Mouse (Mus musculus) hindlimb bud, embryonic 11.5 days (tissue): ENCODE measurements around the gene Kif18a.

Experiments
- DNase-seq: peaks from one replicate; pipeline ENCODE4 v3.0.0-alpha.2; 2012; ENCODE audit warnings: low read depth, low spot score; ENCODE audit errors: extremely low spot score

Gene Kif18a

DNA sequence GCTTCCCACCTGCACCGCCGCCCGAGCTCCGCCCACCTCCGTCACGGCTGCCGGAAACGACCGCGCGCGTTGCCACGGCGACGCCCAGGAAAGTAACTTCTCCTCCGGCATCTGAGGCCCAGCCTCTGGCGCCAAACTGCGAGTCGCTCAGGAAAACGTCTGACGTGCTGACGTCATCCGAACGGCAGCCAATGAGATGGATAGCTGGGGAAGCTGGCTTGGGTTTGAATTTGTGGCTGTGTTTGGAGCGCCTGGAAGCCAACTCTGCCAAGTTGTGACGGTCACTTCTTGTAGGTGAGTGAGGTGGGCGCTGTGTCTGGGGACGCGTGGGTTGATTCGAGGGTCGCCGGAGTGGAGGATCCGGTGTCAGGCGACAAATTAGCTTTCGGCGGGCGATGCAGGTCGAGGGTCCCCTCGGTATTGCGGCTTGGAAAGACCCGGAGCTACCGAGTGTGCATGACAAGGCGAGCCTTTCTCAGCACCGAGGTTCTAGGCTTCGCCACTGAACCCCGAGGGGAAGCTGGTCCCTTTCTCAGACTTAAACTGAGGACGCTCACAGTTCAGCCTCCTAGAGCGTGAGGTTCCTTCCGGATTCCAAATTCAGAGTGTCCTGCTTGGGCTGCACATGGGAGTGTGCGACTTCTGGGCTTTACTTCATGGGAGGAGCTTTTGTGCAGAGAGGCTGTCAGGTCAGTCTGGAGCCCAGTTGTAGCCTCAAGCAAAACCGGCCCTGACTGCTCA, at the start of gene Kif18a, which contains the start of gene Mettl15:
TSS of gene Kif18a (plus strand) at position 139 of the 741 bp plus-strand sequence.
TSS of gene Mettl15 (minus strand) at position 149 of the 741 bp plus-strand sequence.
- DNase-seq: peak; percentile 96

DNA sequence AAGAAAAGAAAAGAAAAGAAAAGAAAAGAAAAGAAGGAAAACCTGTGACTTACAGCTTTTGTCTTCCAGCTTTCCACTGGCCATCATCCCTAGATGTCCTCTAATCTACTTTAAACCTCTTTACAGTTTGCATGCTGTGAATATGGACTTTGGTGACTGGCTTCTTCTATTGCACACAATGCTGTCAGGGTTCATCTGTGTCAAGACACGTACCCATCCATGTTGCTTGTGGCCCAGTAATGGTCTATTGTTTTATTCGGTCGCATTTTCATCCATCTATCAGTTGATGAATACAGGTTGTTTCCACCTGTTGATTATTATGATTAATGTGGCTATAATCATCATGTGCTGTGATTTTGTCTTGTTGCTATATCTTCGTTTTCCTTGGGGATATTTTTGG, 46.7 kb upstream of the Kif18a start:
- no peak for DNase-seq

DNA sequence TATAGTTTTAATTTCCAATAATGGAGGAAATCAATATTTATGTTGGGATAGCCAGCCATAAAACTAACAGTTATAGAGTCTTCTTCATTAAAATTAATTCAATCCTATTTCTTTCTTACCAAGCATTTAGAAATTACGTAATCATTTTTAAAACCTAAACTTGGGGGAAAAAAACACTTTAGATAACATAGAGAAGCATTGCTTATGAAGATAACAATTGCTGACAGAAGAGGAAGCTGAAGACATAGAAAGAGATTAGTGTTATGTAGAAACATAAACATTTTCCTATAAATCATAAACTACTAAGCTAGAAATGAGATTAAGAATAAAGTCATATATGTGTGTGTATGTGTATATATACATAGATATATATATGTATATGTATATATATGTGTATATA, 44.8 kb upstream of the Kif18a start:
- no peak for DNase-seq

DNA sequence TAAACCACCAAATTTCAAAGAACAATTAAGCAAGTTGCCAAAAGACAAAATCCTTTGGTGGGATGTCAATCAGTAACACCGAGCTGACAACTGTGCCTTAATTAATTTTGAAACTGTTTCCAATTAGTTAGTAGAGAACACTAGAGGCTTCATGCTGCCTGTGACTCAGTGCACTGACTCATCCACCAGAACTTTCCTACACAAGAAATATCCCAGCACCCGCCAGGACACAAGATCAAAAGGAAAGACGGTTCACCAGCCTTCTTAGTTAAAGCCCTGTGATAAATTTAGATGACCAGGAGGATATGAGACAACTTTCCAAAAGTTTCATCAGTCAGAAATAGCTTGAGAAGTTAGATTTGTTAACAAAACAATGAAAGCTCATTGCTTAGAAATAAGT, 38.6 kb upstream of the Kif18a start:
- no peak for DNase-seq

DNA sequence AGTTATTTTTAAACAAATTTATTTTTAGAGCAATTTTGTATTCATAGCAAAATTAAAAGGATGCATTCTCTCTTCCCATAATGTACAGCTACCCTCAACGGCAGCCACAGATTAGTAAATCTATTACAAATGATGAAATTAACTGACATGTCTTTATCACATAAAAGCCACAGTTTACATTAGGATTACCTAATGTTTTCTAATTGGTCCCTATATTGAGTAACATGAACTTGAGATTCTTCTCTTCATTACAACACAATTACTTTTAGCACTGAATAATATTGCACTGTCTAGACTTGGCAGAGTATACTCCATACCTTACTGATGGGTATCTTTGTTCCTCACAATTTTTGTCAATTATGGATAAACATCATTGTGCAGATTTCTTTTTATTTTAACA, 17.8 kb upstream of the Kif18a start:
- DNase-seq: no peak

DNA sequence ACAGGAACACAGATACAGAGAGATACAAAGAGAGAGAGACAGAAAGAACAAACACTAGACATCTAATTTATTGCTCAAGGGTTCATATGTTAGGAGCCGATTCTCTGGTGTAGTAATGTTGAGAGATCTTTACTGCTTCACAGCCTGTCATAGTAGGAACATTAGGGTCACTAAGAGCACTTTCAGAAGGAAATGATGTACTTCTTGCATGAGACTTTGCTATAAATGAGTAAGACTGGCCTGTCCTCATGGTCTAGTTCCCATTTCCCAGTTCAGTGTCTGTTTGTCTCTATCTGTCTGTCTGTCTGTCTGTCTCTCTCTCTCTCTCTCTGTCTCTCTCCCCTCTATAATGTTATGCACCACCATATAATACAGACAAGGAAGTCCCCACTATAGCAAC, 7.4 kb upstream of the Kif18a start:
- DNase-seq: no peak

DNA sequence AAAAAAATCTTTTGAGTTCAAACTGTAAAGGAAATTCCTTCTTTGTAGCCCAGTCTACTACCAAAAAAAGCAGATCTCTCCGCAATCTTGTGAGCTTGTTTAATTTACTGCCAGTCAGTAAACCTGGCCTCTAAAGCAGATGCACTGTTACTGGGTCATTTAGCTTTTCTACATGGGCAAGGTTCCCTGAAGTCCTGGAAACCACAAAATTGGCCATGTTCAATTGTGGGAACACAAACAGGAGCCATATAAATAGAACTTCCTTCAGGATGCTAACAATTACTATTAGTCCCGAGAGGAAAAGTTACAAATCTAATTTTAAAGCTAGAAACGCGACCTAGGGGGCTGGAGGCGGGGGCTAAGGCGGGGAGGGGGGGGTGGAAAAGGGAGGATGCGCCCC, 2.9 kb upstream of the Kif18a start:
- no peak for DNase-seq

DNA sequence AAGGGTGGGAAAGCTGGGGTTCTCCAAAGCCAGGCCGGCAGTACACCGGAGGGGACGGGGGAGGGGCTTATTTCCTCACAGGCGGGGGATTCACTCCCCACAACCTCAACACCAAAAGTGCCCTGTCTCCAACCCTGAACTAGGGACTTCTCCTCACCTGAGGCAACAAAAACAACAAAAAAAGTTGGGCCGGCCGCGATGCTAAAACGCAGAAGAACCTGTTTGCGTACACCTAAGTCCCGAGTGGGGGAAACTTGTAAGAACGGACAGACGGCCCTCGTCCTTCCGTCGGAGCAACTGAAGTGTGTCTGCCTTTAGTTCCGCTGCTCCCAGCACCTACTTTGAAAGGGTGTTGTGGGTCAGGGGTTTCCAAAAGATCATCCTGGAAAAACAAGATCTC, 2.5 kb upstream of the Kif18a start:
- no peak for DNase-seq

DNA sequence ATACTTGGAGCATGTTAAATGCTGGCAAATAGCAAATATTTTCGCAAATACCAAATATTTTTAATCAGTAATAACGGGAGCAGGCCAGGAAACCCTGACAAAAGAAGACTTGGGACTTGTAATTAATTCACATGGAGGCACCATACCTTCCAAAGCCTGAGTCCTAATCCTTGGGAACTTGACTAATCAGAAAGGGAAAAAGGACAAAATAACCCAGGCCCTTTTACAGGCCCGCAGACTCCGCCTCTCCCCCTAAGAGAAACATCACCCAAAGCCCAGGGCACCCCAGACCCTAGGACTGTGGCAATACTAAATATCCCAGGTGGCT, 302 bp upstream of the Kif18a start:
- DNase-seq: no peak

DNA sequence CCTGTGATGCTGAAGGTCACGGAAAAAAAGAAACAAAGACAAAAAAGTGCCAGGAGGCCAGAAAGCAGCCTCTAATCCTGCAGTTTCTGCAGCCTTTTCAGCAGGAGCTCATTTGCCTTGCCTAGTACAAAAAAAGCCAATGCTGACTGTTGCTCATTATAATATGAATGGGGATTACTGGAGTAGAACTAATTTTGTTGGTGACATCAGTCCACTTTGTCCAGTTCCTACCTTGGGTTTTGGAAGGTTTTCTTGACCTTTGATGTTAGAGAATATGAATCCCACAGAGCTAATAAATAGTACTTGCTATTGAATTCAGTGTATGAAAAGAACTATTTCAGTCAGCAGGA, 778 bp downstream of the Kif18a start:
- no peak for DNase-seq

DNA sequence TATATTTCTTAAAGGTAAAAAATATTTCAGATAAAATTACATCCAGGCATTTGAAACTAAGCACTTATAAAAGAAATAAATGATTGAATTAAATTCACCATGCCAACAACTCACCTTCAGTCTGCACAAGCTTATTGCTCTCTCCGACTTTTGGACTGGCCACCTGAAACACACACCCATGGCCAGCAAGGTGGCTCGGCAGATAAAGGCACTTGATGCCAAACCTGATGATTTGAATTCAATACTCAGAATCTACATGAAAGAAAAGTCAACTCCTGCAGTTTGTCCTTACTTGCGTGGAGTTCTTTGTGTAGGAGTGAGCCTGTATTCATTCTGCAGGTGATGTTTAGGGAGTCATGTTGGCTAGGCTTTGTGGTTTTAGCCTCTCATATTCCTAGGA, 3.6 kb downstream of the Kif18a start:
- DNase-seq: no peak

DNA sequence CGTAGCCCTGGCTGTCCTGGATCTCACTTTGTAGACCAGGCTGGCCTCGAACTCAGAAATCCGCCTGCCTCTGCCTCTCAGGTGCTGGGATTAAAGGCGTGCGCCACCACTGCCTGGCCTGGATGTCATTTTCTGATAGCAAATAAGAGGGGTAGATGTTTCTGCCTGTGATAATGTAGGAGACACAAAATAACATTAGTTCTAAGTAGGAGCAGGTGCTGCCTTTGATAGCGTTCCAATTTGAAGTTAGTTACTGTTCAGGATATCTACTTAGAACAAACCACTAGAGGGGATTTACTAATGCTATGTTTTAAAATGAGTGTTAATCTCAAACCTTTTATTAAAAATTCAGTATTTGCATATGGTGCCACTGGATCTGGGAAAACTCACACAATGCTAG, 8.8 kb downstream of the Kif18a start:
- no peak for DNase-seq

DNA sequence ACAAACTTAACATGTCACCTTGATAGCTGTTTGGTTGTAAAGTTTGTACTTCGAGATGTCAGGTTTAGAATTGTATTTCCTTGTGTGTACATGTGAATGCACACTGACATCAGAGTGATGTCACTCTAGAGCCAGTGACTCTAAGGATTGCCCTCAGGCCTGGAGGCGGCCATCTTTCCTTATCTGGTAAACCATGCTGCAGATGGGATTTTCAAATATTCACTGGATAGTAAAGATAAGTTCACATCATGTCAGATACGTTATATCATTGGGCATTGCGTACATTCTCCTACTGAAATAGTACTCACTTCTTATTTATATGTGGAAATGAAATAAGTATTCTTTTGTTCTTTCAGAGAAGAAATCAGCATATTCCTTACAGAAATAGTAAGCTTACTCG, 15.7 kb downstream of the Kif18a start:
- no peak for DNase-seq

DNA sequence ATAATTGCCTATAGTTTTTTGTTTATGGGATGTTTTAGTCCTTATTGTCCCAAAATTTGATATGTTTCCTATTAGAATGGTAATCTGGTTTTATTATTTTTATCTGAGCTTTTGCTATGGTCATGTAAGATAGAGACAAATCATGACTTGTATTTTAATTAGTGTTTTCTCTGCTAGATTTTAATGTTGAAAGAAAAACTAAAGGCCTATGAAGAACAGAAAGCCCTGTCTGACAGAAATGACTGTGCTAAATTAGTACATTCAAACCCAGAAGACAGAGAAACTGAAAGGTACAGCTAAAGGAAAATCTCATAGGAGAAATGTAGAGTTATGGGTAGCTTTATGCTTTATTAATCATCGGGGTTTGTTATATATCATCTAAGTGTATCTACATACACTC, 17.6 kb downstream of the Kif18a start:
- no peak for DNase-seq

DNA sequence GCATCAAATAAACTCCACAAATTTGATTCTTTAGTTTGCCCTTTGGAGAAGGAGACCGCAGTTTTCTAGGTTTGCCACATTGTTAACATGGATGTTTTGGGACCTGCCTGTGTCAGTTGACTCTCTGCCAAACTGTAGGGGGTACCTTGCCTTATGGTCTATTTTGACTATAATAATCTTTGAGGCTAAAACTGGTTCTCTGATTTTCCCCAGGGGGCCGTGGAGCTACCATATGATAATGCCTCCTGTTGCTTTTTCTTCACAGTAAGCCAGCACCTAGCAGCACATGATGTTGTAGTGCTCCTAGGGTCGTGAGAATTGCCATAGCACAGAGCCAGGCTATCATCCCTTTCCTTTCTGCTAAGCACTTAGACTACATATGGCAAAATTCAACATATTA, 21.7 kb downstream of the Kif18a start:
- DNase-seq: no peak

DNA sequence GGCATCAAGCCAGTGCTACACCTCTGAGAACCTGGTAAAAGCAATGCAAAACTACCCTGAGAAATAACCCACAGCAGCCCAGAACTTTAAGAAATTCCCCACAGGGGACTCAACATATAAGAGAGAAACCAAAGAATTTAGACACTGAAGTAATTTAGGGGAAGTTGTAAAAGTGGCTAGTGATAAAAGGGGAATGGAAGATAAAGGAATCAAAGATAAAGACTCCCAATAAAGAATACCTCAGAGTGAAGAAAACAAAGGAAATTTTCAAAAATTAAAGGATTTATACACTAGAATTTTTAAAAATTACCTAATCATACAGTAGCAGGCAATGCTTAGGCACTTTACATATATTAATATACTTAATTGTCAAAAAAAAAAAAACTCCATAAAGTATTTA, 23.1 kb downstream of the Kif18a start:
- DNase-seq: no peak

DNA sequence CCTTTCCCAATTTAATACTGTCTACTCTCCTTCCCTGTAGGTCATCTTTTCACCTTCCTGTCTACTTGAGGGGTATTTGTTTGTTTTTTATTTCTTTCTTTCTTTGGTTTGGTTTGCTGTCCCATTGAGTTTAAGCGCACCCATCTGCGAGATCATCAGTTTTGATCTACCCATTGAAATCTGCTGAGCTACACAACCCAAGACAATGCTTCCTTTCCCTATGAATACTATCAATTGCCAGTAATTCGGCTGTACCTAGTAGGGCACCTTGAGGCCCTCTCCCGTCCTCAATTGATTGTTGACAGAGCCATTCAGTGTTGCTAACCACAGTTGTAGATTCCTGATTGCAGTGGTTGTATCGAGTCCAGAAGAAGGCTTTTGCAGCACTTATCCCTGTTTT, 30.8 kb downstream of the Kif18a start:
- no peak for DNase-seq

DNA sequence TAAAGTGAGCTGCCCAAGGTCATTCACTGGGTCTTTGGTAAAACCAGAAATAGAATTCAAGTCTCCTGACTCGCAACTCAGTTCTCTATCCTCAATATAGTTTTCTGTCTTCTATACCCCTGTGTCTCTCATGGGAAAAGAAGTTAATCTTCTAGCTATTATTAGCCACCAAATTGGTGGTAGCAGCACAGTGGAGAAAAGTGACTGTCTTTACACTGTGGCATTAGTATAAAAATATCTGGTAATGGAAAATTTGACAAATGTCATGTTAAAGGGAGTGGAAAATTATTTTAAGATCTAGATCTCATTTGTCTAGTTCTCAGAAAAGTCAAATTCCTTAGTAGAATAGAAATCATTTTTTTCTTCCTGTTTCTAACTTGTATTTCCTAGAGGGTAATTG, 51.3 kb downstream of the Kif18a start:
- no peak for DNase-seq

DNA sequence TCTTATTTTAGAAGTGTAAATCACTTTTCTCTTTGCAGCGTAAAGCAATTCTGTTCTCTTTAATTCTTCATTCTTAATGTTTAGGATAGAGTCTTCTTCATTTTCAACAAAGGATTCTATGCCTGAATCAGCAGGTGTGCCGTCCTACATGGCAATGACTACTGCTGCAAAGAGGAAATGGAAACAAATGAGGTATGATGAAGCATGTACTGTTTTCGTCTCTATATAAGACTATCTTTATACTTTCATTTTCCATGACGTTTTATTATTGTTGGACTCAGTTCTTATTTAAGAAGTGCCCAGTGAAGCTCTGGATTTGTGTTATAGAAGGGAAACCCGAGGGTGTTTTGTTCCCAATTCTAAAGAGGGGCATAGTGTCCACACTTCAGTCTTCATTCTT, 53.7 kb downstream of the Kif18a start:
- no peak for DNase-seq

DNA sequence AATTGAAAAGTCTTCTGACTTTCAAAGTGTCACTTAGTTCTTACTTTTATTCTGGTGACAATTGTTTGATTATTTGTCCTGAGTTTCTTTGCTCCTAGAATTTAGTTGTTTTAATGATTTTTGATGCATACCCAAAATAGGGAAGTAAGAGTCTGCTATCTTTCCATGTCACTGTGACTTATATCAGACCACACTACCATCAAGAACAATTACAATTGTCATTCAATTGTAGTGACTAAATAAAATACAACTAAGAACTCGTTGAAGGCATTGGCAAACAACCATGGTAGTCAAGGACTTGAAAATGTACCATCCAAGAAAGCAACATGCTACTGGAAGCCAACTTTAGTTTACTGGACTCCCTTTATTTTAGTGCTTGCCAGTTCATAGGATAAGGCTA, 55.2 kb downstream of the Kif18a start:
- DNase-seq: no peak

DNA sequence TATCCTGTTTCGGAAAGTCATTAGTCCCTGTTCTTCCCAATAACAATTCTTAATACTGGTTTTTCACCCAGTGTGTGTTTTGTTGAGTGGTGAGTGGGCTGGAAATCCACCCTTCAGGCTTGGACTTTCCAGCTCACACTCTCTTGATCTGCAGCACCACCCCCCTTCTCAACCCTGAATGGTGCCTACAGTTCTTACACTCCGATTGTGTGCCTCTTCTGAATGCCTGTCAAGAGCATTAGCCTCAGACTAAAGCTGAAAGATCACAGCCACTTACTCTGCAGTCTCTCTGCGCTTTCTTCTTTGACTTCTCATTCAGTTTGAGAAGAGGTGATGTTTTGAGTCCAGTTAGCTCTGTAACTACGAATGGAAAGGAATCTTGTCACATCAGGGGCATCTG, 64.8 kb downstream of the Kif18a start:
- DNase-seq: no peak

DNA sequence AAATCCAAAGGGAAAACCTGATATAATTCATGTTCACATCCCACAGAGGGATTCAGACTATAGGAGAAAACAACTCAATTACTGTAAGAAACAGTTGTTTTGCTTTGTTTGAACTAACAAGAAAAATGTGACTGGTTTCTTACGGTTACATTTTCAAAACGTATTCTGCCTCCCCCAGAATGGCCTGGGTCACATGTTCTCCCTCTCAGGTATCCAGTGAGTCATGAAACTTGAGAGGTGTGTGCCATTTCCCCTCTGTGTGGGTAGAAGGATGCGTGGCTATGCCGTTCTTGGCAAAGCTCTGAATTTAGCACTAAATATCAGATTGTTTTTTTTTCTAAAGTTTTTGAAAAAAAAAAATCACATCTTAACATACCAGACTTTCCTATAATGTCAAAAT, 68.2 kb downstream of the Kif18a start:
- DNase-seq: no peak

DNA sequence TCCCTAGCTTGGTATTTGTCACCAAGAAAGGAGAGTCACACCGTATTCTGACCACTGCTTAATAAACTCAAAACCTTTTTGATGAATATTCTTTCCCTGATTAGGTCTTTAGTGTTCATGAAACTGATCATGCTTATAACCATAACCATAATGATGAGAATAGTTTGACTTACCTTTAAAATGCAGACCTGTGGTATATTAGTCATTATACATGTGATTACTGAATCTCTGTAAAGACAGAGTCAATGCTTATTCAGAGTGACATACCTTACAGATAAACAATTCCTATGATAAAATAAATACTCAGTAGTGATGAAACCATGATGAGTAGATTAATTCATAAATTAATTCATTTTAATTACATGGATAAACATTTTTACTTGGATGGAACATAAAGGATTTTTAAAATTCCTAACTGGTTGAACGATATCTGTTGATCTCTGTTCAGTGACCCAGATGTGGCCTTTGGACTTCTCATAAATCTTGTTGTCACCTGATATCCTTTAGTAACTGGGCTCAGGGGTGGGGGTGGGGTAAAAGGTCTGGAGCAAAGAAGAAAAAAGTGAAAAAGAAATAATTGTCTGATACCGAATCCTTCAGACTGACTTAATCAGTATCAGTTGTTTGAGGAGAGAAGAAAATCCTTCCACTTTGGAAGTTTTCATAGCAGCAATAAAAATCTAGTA, 78.1 kb downstream of the Kif18a start:
- DNase-seq: peak; percentile 30
